Mouse (Mus musculus) frontal cortex, postnatal 10 days (tissue): ENCODE measurements around the gene Zc2hc1c.
A peak's percentile ranks its signal among the peaks of the same experiment; 100 is the strongest.

Source experiments
- DNase-seq, 2 experiments: peaks; one replicate each; pipeline ENCODE4 v3.0.0; 2022; ENCODE audit warnings: low spot score in 2 of 2, mixed read lengths in 1 of 2

Zc2hc1c gene

DNA sequence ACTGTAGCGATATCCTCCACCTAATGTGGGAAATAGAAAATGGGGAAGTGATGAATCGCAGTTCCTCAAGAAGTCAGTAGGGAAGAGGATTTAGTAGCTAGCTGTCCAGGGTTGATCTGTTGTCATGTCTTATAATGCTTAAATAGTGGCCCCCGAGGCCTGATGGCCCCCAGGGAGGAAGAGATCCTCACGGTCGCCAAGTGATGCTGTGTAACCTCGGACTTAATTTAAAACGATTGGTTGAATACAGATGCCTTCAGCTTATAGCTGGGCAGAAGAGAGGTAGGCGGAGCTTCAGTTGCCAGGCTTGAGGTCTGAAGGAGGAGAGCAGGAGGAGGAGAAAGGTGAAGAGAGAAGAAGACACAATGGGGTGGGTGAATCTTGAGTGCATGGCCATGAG lies 4.1 kb upstream of the Zc2hc1c start:
- no peak for DNase-seq

DNA sequence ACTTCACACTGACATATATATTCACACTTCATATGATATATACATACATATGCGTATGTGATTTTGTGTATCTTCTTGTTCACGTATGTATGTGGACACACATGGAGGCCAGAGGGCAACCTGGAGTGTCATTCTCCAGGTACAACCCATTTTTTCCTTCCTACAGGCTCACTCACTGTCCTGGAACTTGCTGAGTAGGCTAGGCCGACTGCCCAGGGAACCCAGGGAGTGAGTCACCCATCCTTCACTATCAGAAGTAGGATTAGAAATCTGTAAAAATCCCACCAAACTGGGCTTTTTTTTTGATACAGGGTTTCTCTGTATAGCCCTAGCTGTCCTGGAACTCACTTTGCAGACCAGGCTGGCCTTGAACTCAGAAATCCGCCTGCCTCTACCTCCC lies 3.4 kb upstream of the Zc2hc1c start:
- DNase-seq: no peak

DNA sequence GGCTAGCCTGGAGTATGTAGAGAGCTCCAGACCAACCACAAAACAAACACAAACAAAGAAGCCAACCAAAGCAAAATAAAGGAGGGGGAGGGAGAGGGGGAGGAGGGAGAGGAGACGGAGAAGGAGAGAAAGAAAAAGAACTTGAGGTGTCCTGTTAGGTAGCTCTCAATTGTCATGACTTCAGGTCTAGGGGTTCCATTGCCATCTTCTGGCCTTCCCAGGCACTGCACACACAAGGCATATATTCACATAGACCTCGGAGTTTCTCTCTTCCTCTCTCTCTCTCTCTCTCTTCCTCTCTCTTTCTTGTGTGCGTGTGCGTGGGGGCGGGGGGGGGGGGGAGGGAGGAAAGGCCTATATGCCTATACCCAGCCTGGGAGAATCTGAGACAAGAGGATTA lies 1.4 kb upstream of the Zc2hc1c start:
- no peak for DNase-seq

- DNase-seq: no peak
Measured at GRCm38 (mm10) chr12:85287809-85288485, 444 bp upstream of the Zc2hc1c start, which contains the start of gene Acyp1. Acyp1 (minus strand) TSS chr12:85288438.

DNA sequence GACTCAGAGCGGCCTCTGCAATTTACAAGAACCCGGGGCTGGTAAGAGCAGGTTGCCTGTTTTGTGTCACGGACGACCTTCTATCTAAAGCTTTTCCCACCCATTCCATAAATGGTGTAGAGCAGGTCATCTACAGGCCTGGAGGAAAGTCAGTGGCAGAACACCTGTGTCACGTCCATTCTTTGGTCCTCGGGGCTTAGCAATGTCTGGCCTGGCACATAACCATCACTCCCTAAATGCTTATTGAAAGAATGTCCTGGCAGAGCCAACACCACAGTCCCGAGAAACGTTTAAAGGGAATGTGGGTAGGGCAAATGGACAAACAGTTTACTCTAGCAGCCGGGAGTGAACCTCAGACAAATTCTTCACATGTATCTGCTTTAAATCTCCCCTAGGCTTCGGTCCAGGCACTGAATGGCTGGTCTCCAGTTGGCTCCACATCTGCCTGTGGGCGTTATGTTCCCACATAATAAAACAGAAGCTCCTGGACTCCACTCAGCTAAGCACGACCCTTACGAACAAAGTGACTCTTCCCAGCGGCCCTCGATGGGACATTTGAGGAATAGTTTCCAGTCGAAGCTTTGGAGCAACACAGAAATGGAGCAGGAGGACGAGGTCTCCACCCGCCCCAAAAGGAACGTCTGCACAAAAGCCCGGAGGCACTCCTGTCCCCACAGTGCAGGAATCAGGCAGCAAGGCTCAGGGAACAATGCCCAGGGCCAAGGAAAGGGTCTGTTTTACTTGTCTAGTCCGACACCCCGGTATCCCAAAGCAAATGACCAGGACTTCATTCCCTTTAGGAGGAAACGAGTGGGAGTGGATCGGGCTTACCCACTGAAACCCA lies 988 bp downstream of the Zc2hc1c start:
- no peak for DNase-seq

DNA sequence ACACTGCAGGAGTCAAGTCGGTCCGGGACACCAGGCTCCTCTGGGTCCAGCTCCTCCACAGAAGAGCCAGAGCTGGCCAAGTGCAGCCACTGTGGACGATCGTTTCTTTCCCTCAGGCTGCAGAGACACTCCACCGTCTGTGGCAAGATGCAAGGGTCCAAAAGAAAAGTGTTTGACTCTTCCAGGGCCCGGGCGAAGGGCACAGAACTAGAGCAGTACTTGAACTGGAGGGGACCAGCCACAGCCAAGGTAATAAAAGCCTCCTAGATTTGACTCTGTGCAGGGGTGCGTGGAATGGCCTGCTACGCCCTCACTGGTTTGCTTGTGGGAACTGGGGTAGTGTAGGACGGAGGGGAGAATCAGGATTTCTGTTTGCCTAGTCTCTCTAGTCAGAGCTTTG lies 2.2 kb downstream of the Zc2hc1c start:
- DNase-seq: no peak

DNA sequence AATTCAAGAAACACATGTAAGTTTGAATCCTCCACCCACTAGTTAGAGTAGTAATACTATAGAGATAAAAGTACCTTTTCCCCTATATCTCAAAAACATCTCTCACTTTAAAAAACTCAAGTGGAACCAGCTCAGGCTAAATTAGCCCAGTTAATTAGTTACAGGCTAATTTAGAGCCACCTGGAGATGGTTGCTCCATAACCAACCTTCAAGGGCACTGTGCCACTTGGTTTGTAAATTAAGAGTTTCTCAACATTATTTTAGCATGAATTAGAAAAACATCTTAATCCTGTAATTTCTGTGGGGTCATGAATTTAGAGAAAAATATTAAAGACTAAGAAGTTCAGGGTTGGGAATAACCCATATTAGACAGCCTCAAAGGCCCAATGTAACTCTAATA lies 3.1 kb downstream of the Zc2hc1c start:
- no peak for DNase-seq

GRCm38 (mm10) chr12:85292288-85292687 lies 3.9 kb downstream of the Zc2hc1c start:
- no peak for DNase-seq

DNA sequence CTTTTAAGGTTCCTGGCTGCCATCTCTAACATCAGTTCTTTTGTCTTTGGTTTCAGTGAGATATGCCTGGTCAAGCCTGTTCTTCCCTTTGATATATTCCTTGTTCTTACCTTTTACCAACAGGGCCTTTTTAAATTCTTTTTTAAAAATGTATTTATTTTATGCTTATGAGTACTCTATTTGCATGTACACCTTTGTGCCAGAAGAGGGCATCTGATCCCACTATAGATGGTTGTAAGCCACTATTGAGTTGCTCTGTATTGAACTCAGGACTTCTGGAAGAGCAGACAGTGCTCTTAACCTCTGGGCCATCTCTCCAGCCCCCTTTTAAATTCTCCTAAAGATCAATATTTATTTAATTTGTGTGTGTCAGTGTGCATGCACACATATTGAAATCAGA lies 4.5 kb downstream of the Zc2hc1c start:
- DNase-seq: no peak

- DNase-seq: no peak
Measured at GRCm38 (mm10) chr12:85295506-85295905, 7.1 kb downstream of the Zc2hc1c start.

DNA sequence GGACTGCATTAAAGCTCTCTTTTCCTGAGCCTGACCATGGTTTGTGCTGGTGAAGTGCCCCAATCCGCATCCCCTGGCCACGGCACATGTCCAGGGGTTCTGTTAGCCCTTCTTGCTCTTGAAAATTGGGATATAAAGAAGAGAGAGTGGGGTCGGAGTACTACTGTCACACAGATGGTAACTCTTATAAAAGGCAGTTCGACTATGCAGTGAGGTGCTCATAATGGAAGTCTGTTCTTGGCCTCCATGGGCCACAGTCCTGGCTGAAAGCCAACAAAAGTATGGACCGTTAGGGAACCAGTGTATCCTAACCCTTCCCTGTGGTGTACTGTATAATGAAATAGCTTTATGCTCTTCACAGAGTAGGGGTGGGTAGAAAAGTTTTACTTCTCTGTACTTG lies 8.5 kb downstream of the Zc2hc1c start:
- no peak for DNase-seq

GRCm38 (mm10) chr12:85297345-85297997 lies 9.1 kb downstream of the Zc2hc1c start:
- DNase-seq: no peak

DNA sequence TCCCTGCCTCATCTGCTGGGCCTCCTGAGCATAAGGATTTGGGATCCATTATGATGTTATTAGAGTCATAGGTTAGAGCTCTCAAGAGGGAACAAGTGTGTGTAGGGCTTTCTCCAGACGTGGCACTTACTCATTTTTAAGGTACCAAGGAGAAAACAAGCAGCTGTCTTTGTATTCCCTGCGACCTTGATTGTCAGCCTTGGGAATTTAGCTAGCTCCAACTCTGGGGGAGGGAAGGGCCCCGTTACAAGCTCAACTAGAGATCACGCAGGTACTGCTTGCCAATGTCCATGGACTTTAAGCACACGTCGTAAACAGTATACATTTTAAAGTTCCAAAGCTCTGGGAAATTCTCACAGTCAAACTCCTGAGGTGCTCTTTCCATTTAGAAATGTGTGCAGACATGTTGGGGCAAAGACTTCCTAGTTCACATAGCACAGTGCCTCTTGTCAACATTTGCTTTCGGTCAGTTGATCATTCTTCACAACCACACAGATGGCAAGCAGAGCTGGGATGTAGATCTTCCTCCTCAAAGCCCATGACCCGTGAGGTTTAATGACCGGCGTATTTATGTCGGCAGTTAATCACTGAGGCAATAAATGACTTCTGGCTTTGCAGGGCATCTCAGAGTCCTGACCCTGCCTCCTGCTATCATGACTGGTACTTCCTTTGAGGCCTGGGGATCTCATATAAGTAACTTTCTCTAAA lies 9.9 kb downstream of the Zc2hc1c start:
- DNase-seq: no peak

DNA sequence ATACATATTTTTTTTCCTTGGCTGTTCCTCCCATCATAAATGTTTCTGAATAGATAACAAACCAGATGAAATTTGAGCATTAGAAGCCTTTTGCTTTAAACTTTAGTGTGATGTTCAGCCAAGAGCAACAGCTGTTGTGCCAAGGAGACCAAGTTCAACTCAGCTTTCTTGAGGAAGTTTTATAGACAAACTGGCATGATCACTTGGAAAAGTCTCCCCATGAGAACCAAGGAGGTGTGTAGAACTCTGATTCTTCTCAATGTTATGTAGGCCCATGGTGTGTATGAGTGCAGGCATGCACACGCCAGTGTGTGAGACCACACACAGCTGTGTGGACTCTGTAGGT lies 10.4 kb downstream of the Zc2hc1c start:
- DNase-seq: no peak

- DNase-seq: no peak
Measured at GRCm38 (mm10) chr12:85303256-85303655, 14.9 kb downstream of the Zc2hc1c start.

- no peak for DNase-seq
Measured at GRCm38 (mm10) chr12:85304725-85305124, 16.3 kb downstream of the Zc2hc1c start.

GRCm38 (mm10) chr12:85305247-85305892 lies 17.0 kb downstream of the Zc2hc1c start:
- peak; percentile 52 to 81 for DNase-seq

- DNase-seq: no peak
Measured at GRCm38 (mm10) chr12:85308651-85309050, 20.3 kb downstream of the Zc2hc1c start.

- no peak for DNase-seq
Measured at GRCm38 (mm10) chr12:85330153-85330552, 41.8 kb downstream of the Zc2hc1c start.

DNA sequence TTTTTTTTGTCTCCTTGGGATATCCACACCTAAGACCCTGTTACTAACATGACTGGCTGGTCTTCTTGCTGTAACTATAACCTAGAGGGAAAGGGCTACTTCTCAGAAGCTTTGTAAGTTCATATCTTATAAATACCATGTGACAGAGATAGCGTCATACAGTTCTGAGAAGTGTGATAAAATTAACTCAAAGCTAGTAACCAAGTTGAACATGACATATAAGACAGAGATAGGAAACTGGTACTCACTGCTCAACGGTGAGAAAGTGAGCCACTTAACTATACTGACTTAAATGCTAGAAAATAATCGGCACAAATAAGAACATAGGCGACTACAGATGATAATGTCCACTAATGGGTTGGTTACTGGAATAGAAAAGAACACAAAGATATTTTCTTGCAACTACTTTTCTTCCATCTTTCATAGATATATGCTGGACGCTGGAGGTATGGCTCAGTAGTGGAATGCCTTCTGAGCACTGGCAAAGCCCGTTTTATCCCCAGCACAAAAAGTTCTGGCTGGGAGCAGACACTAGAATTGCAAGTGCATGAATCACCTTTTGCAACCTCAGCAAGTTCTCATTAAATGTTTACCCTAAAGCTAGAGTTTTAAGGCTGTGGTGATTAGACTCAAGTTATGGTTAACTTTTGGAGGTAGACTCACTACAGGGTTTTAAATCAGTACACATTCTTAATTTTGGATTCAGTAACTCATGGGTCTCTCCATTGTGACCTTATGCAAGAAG lies 49.3 kb downstream of the Zc2hc1c start:
- DNase-seq: no peak

GRCm38 (mm10) chr12:85338815-85339214 lies 50.4 kb downstream of the Zc2hc1c start:
- no peak for DNase-seq
